Mouse (Mus musculus): ENCODE measurements around the gene Cavin2. TPM values are rescaled to one million over a fixed set of nuclear protein-coding genes. Genes with fewer than 3 reads are reported as not detected.

Cavin2 gene
- total and polyA plus RNA-seq, 3 experiments: not detected

DNA sequence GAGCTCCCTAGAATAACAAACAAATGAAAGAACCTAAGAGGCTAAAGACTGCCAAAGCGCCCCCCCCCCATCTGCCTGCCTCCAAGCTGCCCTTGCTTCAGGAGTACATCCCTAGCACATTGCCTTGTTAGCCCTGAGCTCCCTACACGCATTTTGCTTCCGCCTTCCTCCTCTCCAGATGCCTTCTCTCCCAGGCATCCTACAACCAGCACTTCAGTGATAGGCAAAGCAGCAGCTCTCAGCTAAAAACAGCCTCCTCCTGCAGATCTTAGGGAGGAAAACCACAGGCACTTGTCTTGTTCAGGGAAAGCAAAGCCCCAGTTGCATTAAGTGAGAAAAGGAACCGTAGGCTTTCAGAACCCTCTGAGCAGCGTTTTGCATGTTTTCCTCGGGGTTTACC, 45.4 kb downstream of the Cavin2 start:
- dilution Hi-C loops (cut with MboI; ENCODE audit: extremely low pct_ligation_motif_present, extremely low pct_unique_long_range_greater_than_20kb, low sequenced_read_pairs): no loop called here
- DNase-seq (ENCODE audit: extremely low read depth): no peak
- H3K4me3 ChIP-seq (replicated peaks in 1 of 3; ENCODE audit: low read depth in 2 of 3, low read length in 2 of 3, poor library complexity in 1 of 3): no peak overlapping the region
- no peaks in the 10 kb centered on the region for H3K79me2 ChIP-seq (replicated peaks; ENCODE audit: control insufficient read depth, extremely low read depth, insufficient read depth, poor library complexity, severe bottlenecking)
- in situ Hi-C loops (cut with MboI; ENCODE audit: low pct_ligation_motif_present, low pct_unique_long_range_greater_than_20kb, low sequenced_read_pairs): loop anchor here (25.0 kb wide), 1 partner anchor 372 kb away; no protein-coding TSS in a partner anchor
- H3K36me3 ChIP-seq (replicated peaks in 1 of 2; ENCODE audit: control insufficient read depth in 1 of 2, insufficient read depth in 1 of 2, low read length in 1 of 2): no peaks in the 10 kb centered on the region
- TF ChIP-seq JUND (conservative IDR thresholded peaks at IDR 0.05; ENCODE audit: low read depth, low read length) (no peak), TCF12 (IDR thresholded peaks at IDR 0.05; ENCODE audit: low read depth, low read length) (no peak), ZMIZ1 (IDR thresholded peaks at IDR 0.05; ENCODE audit: low read depth, low read length) (no peak), USF1 (IDR thresholded peaks at IDR 0.05; ENCODE audit: low read depth, low read length) (no peak), PAX5 (IDR thresholded peaks at IDR 0.05; ENCODE audit: low read length) (no peak), MAFK (IDR thresholded peaks at IDR 0.05; ENCODE audit: insufficient replicate concordance, low read length) (no peak), HCFC1 (IDR thresholded peaks at IDR 0.05; ENCODE audit: low read depth, low read length) (no peak), MAX (IDR thresholded peaks at IDR 0.05; ENCODE audit: low read length) (no peak), NELFE (IDR thresholded peaks at IDR 0.05; ENCODE audit: low read depth, low read length) (no peak), MYC (IDR thresholded peaks at IDR 0.05; ENCODE audit: low read depth, low read length) (no peak), ELF1 (IDR thresholded peaks at IDR 0.05; ENCODE audit: low read depth, low read length) (no peak), CTCF (conservative IDR thresholded peaks at IDR 0.05 in 1 of 2, IDR thresholded peaks at IDR 0.05 in 1 of 2; ENCODE audit: low read depth in 2 of 2, low read length in 2 of 2) (no peak), MXI1 (IDR thresholded peaks at IDR 0.05; ENCODE audit: low read depth, low read length) (no peak), ZC3H11A (IDR thresholded peaks at IDR 0.05; ENCODE audit: low read depth, low read length) (no peak), USF2 (conservative IDR thresholded peaks at IDR 0.05; ENCODE audit: low read depth, low read length) (no peak), E2F4 (IDR thresholded peaks at IDR 0.05; ENCODE audit: insufficient replicate concordance, low read depth, low read length) (no peak)
- peaks cover 0 to 3% of the 10 kb centered on the region in 2 experiments; a peak in 1 of 4 replicates for H3K4me1 ChIP-seq (ENCODE audit: control insufficient read depth in 1 of 2, insufficient read depth in 2 of 2)
- H3K27ac ChIP-seq (ENCODE audit: insufficient read depth, low read depth): no peak overlapping the region
- no peaks in the 10 kb centered on the region for H3K27me3 ChIP-seq (replicated peaks)
- no peaks in the 10 kb centered on the region for H3K9me3 ChIP-seq (replicated peaks; ENCODE audit: low read length)
- H3K4me2 ChIP-seq (ENCODE audit: insufficient read depth, low read depth, poor library complexity, severe bottlenecking): no peak overlapping the region
- H3K9ac ChIP-seq (ENCODE audit: insufficient read depth, low read depth): no peak overlapping the region

- Histone ChIP-seq H3K27ac (ENCODE audit: insufficient read depth, low read depth) (no peak overlapping the region), H3K79me2 (replicated peaks; ENCODE audit: control insufficient read depth, extremely low read depth, insufficient read depth, poor library complexity, severe bottlenecking) (no peaks in the 10 kb centered on the region), H3K36me3 (replicated peaks in 1 of 2; ENCODE audit: control insufficient read depth in 1 of 2, insufficient read depth in 1 of 2, low read length in 1 of 2) (no peaks in the 10 kb centered on the region), H3K4me3 (replicated peaks in 1 of 3; ENCODE audit: low read depth in 2 of 3, low read length in 2 of 3, poor library complexity in 1 of 3) (no peak overlapping the region), H3K9ac (ENCODE audit: insufficient read depth, low read depth) (no peak overlapping the region), H3K4me1 (ENCODE audit: control insufficient read depth in 1 of 2, insufficient read depth in 2 of 2) (peaks cover 0 to 3% of the 10 kb centered on the region in 2 experiments; a peak in 1 of 4 replicates), H3K27me3 (replicated peaks) (no peaks in the 10 kb centered on the region), H3K4me2 (ENCODE audit: insufficient read depth, low read depth, poor library complexity, severe bottlenecking) (no peak overlapping the region), H3K9me3 (replicated peaks; ENCODE audit: low read length) (no peaks in the 10 kb centered on the region)
- dilution Hi-C loops (cut with MboI; ENCODE audit: extremely low pct_ligation_motif_present, extremely low pct_unique_long_range_greater_than_20kb, low sequenced_read_pairs): no loop called here
- in situ Hi-C loops (cut with MboI; ENCODE audit: low pct_ligation_motif_present, low pct_unique_long_range_greater_than_20kb, low sequenced_read_pairs): loop anchor here (25.0 kb wide), 1 partner anchor 373 kb away; no protein-coding TSS in a partner anchor
- no peak for DNase-seq (ENCODE audit: extremely low read depth)
- no peak for TF ChIP-seq MAZ (IDR thresholded peaks at IDR 0.05; ENCODE audit: low read depth, low read length)
- TF ChIP-seq MYC (IDR thresholded peaks at IDR 0.05; ENCODE audit: low read depth, low read length): no peak
- no peak for TF ChIP-seq NRF1 (IDR thresholded peaks at IDR 0.05; ENCODE audit: low read depth, low read length)
- TF ChIP-seq NELFE (IDR thresholded peaks at IDR 0.05; ENCODE audit: low read depth, low read length): no peak
- TF ChIP-seq TCF12 (IDR thresholded peaks at IDR 0.05; ENCODE audit: low read depth, low read length): no peak
- TF ChIP-seq SMC3 (IDR thresholded peaks at IDR 0.05; ENCODE audit: low read depth, low read length): no peak
- no peak for TF ChIP-seq TBP (conservative IDR thresholded peaks at IDR 0.05; ENCODE audit: low read depth, low read length)
- TF ChIP-seq GABPA (IDR thresholded peaks at IDR 0.05; ENCODE audit: insufficient replicate concordance, low read depth, low read length): no peak
- no peak for TF ChIP-seq MAFK (IDR thresholded peaks at IDR 0.05; ENCODE audit: insufficient replicate concordance, low read length)
Observed at GRCm38 (mm10) chr1:51335081-51335480, 46.2 kb downstream of the Cavin2 start.
